Mouse (Mus musculus) mesoderm, embryonic 11.5 days (tissue): ENCODE results near the gene Cmpk1.
"Not testable (repeated sequence)": the region's sequence is repeated elsewhere in the genome, so short reads cannot be mapped to it uniquely, and the experiment has no call there.

ENCODE experiments used
- DNase-seq: peaks from one replicate; pipeline ENCODE4 v3.0.0-alpha.2; 2012; ENCODE audit warnings: low read depth, low spot score

Cmpk1 gene

GRCm38 (mm10) chr4:114986591-114987432 is at the start of gene Cmpk1:
Cmpk1 (minus strand) TSS chr4:114987241.
- peak; percentile 85 for DNase-seq

- no peak for DNase-seq
Observed at GRCm38 (mm10) chr4:115035043-115035442, 48.0 kb upstream of the Cmpk1 start.

- DNase-seq: no peak
Observed at GRCm38 (mm10) chr4:115019997-115020396, 33.0 kb upstream of the Cmpk1 start.

- no peak for DNase-seq
Observed at GRCm38 (mm10) chr4:115014276-115014675, 27.2 kb upstream of the Cmpk1 start.

- peak; percentile 62 for DNase-seq
Observed at GRCm38 (mm10) chr4:115000429-115000795, 13.4 kb upstream of the Cmpk1 start.

GRCm38 (mm10) chr4:114999773-115000428 is 12.9 kb upstream of the Cmpk1 start, which contains the start of gene Stil:
Stil (plus strand) TSS chr4:115000159.
- peak; percentile 99 for DNase-seq

- no peak for DNase-seq
Observed at GRCm38 (mm10) chr4:114999445-114999772, 12.4 kb upstream of the Cmpk1 start.

- DNase-seq: peak; percentile 37
Observed at GRCm38 (mm10) chr4:114997051-114997450, 10.0 kb upstream of the Cmpk1 start.

- no peak for DNase-seq
Observed at GRCm38 (mm10) chr4:114994218-114994617, 7.2 kb upstream of the Cmpk1 start.

- peak; percentile 7 for DNase-seq
Observed at GRCm38 (mm10) chr4:114986211-114986590, 840 bp downstream of the Cmpk1 start.

GRCm38 (mm10) chr4:114983020-114983419 is 4.0 kb downstream of the Cmpk1 start:
- no peak for DNase-seq

GRCm38 (mm10) chr4:114982619-114983018 is 4.4 kb downstream of the Cmpk1 start:
- DNase-seq: no peak

- no peak for DNase-seq
Observed at GRCm38 (mm10) chr4:114973229-114973740, 13.8 kb downstream of the Cmpk1 start.

- no peak for DNase-seq
Observed at GRCm38 (mm10) chr4:114970736-114971135, 16.3 kb downstream of the Cmpk1 start.

- DNase-seq: not testable (repeated sequence)
Observed at GRCm38 (mm10) chr4:114960881-114961280, 26.2 kb downstream of the Cmpk1 start.

- no peak for DNase-seq
Observed at GRCm38 (mm10) chr4:114959533-114959932, 27.5 kb downstream of the Cmpk1 start.

- DNase-seq: no peak
Observed at GRCm38 (mm10) chr4:114958786-114959185, 28.3 kb downstream of the Cmpk1 start.

- DNase-seq: no peak
Observed at GRCm38 (mm10) chr4:114958231-114958630, 28.8 kb downstream of the Cmpk1 start.

- DNase-seq: no peak
Observed at GRCm38 (mm10) chr4:114957403-114957802, 29.6 kb downstream of the Cmpk1 start.

- no peak for DNase-seq
Observed at GRCm38 (mm10) chr4:114953172-114953571, 33.9 kb downstream of the Cmpk1 start.

GRCm38 (mm10) chr4:114947852-114948481 is 39.1 kb downstream of the Cmpk1 start:
- DNase-seq: no peak

- DNase-seq: peak; percentile 72
Observed at GRCm38 (mm10) chr4:114947395-114947794, 39.6 kb downstream of the Cmpk1 start.
